Mouse (Mus musculus) layer of hippocampus, adult 8-10 months (tissue): ENCODE measurements at regions not wholly inside any gene's neighbourhood (a gene's known extent, or its start where the extent isn't known, plus 50 kb on each side); places are given as distances from the start of the nearest gene placed in this dataset.

Experiments
- DNase-seq, 2 experiments: peaks; one replicate each; pipeline ENCODE4 v3.0.0; 2022; ENCODE audit warnings: low spot score in 2 of 2

- peak; percentile 6 to 41 for DNase-seq
Measured at GRCm38 (mm10) chr8:115942731-115943509, 235.3 kb upstream of the Maf start.

- DNase-seq = no peak
Measured at GRCm38 (mm10) chr8:115929472-115930210, 222.0 kb upstream of the Maf start.

- DNase-seq = no peak
Measured at GRCm38 (mm10) chr8:115921889-115922288, 214.3 kb upstream of the Maf start.

GRCm38 (mm10) chr8:115906650-115907049 is 199.1 kb upstream of the Maf start:
- DNase-seq = no peak

- DNase-seq = no peak
Measured at GRCm38 (mm10) chr8:115903853-115904420, 196.3 kb upstream of the Maf start.

GRCm38 (mm10) chr8:115897521-115898178 is 190.1 kb upstream of the Maf start:
- no peak for DNase-seq

- no peak for DNase-seq
Measured at GRCm38 (mm10) chr8:115897086-115897485, 189.5 kb upstream of the Maf start.

- no peak for DNase-seq
Measured at GRCm38 (mm10) chr8:115896066-115896465, 188.5 kb upstream of the Maf start.

GRCm38 (mm10) chr8:115888278-115888677 is 180.7 kb upstream of the Maf start:
- DNase-seq = no peak

GRCm38 (mm10) chr8:115885121-115885743 is 177.6 kb upstream of the Maf start:
- no peak for DNase-seq

GRCm38 (mm10) chr8:115883808-115884207 is 176.2 kb upstream of the Maf start:
- no peak for DNase-seq

- no peak for DNase-seq
Measured at GRCm38 (mm10) chr8:115881881-115882280, 174.3 kb upstream of the Maf start.

- DNase-seq = peak in 1 of 2 experiments; percentile 3
Measured at GRCm38 (mm10) chr8:115874789-115875188, 167.2 kb upstream of the Maf start.

- DNase-seq = no peak
Measured at GRCm38 (mm10) chr8:115871381-115871780, 163.8 kb upstream of the Maf start.

GRCm38 (mm10) chr8:115861381-115861780 is 153.8 kb upstream of the Maf start:
- no peak for DNase-seq

GRCm38 (mm10) chr8:115859406-115859805 is 151.8 kb upstream of the Maf start:
- no peak for DNase-seq

- DNase-seq = no peak
Measured at GRCm38 (mm10) chr8:115856816-115857215, 149.2 kb upstream of the Maf start.

GRCm38 (mm10) chr8:115855934-115856629 is 148.5 kb upstream of the Maf start:
- DNase-seq = no peak

GRCm38 (mm10) chr8:115854209-115854900 is 146.8 kb upstream of the Maf start:
- no peak for DNase-seq

GRCm38 (mm10) chr8:115850552-115850951 is 143.0 kb upstream of the Maf start:
- DNase-seq = no peak
